Mouse (Mus musculus): ENCODE measurements at regions not wholly inside any gene's neighbourhood (a gene's known extent, or its start where the extent isn't known, plus 50 kb on each side); places are given as distances from the start of the nearest gene placed in this dataset.

GRCm38 (mm10) chr17:29775836-29776235, 59.0 kb upstream of the Ccdc167 start:
- Histone ChIP-seq H3K27me3 (ENCODE audit: control insufficient read depth, insufficient read depth, low read length) (no peaks in the 10 kb centered on the region), H3K4me1 (replicated peaks; ENCODE audit: control insufficient read depth, insufficient read depth, low read length) (peaks cover 23% of the 10 kb centered on the region), H3K4me3 (ENCODE audit: control insufficient read depth, insufficient read depth, low read length) (no peak overlapping the region), H3K36me3 (ENCODE audit: control insufficient read depth, insufficient read depth, low read length) (no peaks in the 10 kb centered on the region), H3K27ac (ENCODE audit: control insufficient read depth, insufficient read depth, low read length) (no peak overlapping the region)
- no peak for DNase-seq
- 94% methylated on average over 14 of the region's 14 CpGs for WGBS
- no peak for TF ChIP-seq POLR2A (IDR thresholded peaks at IDR 0.05; ENCODE audit: control insufficient read depth, extremely low read depth, insufficient read depth, low read length, poor library complexity)
- no peak for TF ChIP-seq CTCF (IDR thresholded peaks at IDR 0.05; ENCODE audit: borderline replicate concordance, control insufficient read depth, extremely low read depth, insufficient read depth, low read length, poor library complexity)

GRCm38 (mm10) chr17:29773339-29773738, 56.5 kb upstream of the Ccdc167 start:
- no peak overlapping the region for H3K4me3 ChIP-seq (ENCODE audit: control insufficient read depth, insufficient read depth, low read length)
- peak overlapping the region; percentile 85; the same call in 1 of the 2 replicates for H3K27ac ChIP-seq (ENCODE audit: control insufficient read depth, insufficient read depth, low read length)
- H3K4me1 ChIP-seq (replicated peaks; ENCODE audit: control insufficient read depth, insufficient read depth, low read length): peaks cover 45% of the 10 kb centered on the region
- no peaks in the 10 kb centered on the region for H3K27me3 ChIP-seq (ENCODE audit: control insufficient read depth, insufficient read depth, low read length)
- WGBS: 38% methylated on average over 14 of the region's 14 CpGs
- peak; percentile 80 for DNase-seq
- TF ChIP-seq POLR2A (IDR thresholded peaks at IDR 0.05; ENCODE audit: control insufficient read depth, extremely low read depth, insufficient read depth, low read length, poor library complexity) (no peak), CTCF (IDR thresholded peaks at IDR 0.05; ENCODE audit: borderline replicate concordance, control insufficient read depth, extremely low read depth, insufficient read depth, low read length, poor library complexity) (peak; percentile 79)
- H3K36me3 ChIP-seq (ENCODE audit: control insufficient read depth, insufficient read depth, low read length): no peaks in the 10 kb centered on the region

GRCm38 (mm10) chr17:29770914-29771313, 54.1 kb upstream of the Ccdc167 start:
- Histone ChIP-seq H3K27ac (ENCODE audit: control insufficient read depth, insufficient read depth, low read length) (peak overlapping the region; percentile 97), H3K36me3 (ENCODE audit: control insufficient read depth, insufficient read depth, low read length) (no peaks in the 10 kb centered on the region), H3K27me3 (ENCODE audit: control insufficient read depth, insufficient read depth, low read length) (no peaks in the 10 kb centered on the region), H3K4me1 (replicated peaks; ENCODE audit: control insufficient read depth, insufficient read depth, low read length) (peaks cover 67% of the 10 kb centered on the region), H3K4me3 (ENCODE audit: control insufficient read depth, insufficient read depth, low read length) (no peak overlapping the region)
- WGBS: 83% methylated on average over 9 of the region's 9 CpGs
- peak; percentile 27 for DNase-seq
- no peak for TF ChIP-seq POLR2A (IDR thresholded peaks at IDR 0.05; ENCODE audit: control insufficient read depth, extremely low read depth, insufficient read depth, low read length, poor library complexity)
- no peak for TF ChIP-seq CTCF (IDR thresholded peaks at IDR 0.05; ENCODE audit: borderline replicate concordance, control insufficient read depth, extremely low read depth, insufficient read depth, low read length, poor library complexity)

- H3K27ac ChIP-seq (ENCODE audit: control insufficient read depth, insufficient read depth, low read length): peak overlapping the region; percentile 97
- H3K27me3 ChIP-seq (ENCODE audit: control insufficient read depth, insufficient read depth, low read length): no peaks in the 10 kb centered on the region
- H3K4me3 ChIP-seq (ENCODE audit: control insufficient read depth, insufficient read depth, low read length): no peak overlapping the region
- no peak for TF ChIP-seq CTCF (IDR thresholded peaks at IDR 0.05; ENCODE audit: borderline replicate concordance, control insufficient read depth, extremely low read depth, insufficient read depth, low read length, poor library complexity)
- 0 out of 2 replicates have a peak, but pooled peaks have one; percentile 15 for TF ChIP-seq POLR2A (IDR thresholded peaks at IDR 0.05; ENCODE audit: control insufficient read depth, extremely low read depth, insufficient read depth, low read length, poor library complexity)
- 7% methylated on average over 10 of the region's 10 CpGs for WGBS
- peak; percentile 74 for DNase-seq
- no peaks in the 10 kb centered on the region for H3K36me3 ChIP-seq (ENCODE audit: control insufficient read depth, insufficient read depth, low read length)
- H3K4me1 ChIP-seq (replicated peaks; ENCODE audit: control insufficient read depth, insufficient read depth, low read length): peaks cover 67% of the 10 kb centered on the region
These were observed 52.8 kb upstream of the Ccdc167 start for GRCm38 (mm10) chr17:29769631-29770030.

GRCm38 (mm10) chr17:29769143-29769542, 52.3 kb upstream of the Ccdc167 start:
- H3K27ac ChIP-seq (ENCODE audit: control insufficient read depth, insufficient read depth, low read length): peak overlapping the region; percentile 97
- peak; percentile 95 for DNase-seq
- H3K27me3 ChIP-seq (ENCODE audit: control insufficient read depth, insufficient read depth, low read length): no peaks in the 10 kb centered on the region
- H3K4me1 ChIP-seq (replicated peaks; ENCODE audit: control insufficient read depth, insufficient read depth, low read length): peaks cover 67% of the 10 kb centered on the region
- WGBS: 7% methylated on average over 7 of the region's 7 CpGs
- TF ChIP-seq CTCF (IDR thresholded peaks at IDR 0.05; ENCODE audit: borderline replicate concordance, control insufficient read depth, extremely low read depth, insufficient read depth, low read length, poor library complexity) (no peak), POLR2A (IDR thresholded peaks at IDR 0.05; ENCODE audit: control insufficient read depth, extremely low read depth, insufficient read depth, low read length, poor library complexity) (peak; percentile 79)
- no peaks in the 10 kb centered on the region for H3K36me3 ChIP-seq (ENCODE audit: control insufficient read depth, insufficient read depth, low read length)
- no peak overlapping the region for H3K4me3 ChIP-seq (ENCODE audit: control insufficient read depth, insufficient read depth, low read length)

GRCm38 (mm10) chr17:29768642-29769041, 51.8 kb upstream of the Ccdc167 start:
- DNase-seq: peak; percentile 61
- Histone ChIP-seq H3K36me3 (ENCODE audit: control insufficient read depth, insufficient read depth, low read length) (no peaks in the 10 kb centered on the region), H3K27me3 (ENCODE audit: control insufficient read depth, insufficient read depth, low read length) (no peaks in the 10 kb centered on the region), H3K4me1 (replicated peaks; ENCODE audit: control insufficient read depth, insufficient read depth, low read length) (peaks cover 67% of the 10 kb centered on the region), H3K27ac (ENCODE audit: control insufficient read depth, insufficient read depth, low read length) (peak overlapping the region; percentile 97), H3K4me3 (ENCODE audit: control insufficient read depth, insufficient read depth, low read length) (no peak overlapping the region)
- WGBS: 36% methylated on average over 5 of the region's 5 CpGs
- no peak for TF ChIP-seq CTCF (IDR thresholded peaks at IDR 0.05; ENCODE audit: borderline replicate concordance, control insufficient read depth, extremely low read depth, insufficient read depth, low read length, poor library complexity)
- no peak for TF ChIP-seq POLR2A (IDR thresholded peaks at IDR 0.05; ENCODE audit: control insufficient read depth, extremely low read depth, insufficient read depth, low read length, poor library complexity)
